Mouse (Mus musculus): ENCODE data around the gene Camk1d.
"Not testable (repeated sequence)": the region's sequence is repeated elsewhere in the genome, so short reads cannot be mapped to it uniquely, and the experiment has no call there.

Gene Camk1d

DNA sequence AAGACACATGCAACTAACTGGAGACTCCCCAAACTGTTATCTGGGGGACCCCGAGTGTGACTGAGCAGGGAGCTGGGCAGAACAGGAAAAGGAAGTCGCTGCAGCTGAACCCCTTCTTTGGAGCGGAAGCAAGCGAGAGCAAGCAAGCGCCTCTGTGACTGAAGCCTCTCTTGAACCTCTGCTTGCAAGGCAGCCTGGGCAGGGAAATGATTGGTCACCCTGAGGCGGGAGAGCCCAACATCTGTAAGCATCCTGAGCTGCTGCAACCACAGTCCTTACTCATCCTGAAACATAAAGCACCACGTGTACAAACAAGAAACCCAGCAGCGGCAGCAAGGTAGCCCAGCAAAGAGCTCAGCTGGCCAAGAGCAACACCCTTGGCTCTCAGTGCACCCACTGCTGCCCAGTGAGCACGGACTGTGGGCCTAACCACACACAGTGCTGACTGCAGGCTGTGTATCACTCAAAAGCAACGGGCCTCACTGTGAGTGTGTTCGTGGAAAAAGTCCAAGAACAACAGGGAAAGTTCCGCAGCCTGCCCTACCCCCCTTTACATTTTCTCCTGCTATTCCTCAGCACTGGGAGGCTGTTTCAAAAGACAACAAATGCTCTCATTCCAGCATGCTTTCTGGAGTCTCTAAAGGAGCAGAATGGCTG, 100.5 kb downstream of the Camk1d start:
- DNase-seq (ENCODE audit: low spot score), result peak; percentile 13

DNA sequence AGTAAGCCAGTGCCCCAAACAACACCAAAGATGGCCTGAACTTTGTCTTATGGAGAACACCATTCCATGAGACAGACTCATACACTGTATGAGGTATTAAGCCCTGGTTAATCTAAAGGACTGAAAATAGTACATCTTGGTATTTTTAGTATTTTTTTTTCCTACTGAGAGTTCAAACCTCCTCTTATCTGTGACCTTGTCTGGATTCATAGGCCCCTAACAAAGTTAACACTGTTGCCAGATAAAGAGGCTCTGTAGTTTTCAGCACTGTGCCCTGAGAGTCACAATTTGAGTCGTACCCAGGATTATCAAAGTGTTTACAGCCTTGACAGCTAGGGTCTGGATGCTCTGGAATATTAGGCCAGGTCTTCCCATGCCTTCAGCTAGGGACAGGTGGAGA, 102.7 kb downstream of the Camk1d start:
- no peak for DNase-seq (ENCODE audit: low spot score)

DNA sequence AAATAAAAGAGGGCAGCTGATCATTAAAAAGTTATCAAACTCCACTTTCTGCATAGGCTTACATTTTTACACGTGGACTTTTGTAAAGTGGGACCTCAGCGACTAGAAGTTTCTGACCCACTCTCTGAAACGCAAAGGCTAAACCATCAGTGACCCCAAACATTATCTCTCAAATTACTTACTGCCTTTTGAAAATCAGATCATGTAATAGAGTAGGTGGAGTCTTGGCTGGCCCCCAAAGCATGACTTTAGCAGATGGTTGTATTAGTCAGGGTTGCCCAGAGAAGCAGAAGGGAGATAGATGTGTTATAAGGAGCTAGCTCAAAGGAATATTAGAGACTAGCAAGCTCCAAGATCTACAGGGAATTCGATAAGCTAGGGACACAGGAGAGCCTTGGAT, 103.8 kb downstream of the Camk1d start:
- DNase-seq (ENCODE audit: low spot score), result no peak

DNA sequence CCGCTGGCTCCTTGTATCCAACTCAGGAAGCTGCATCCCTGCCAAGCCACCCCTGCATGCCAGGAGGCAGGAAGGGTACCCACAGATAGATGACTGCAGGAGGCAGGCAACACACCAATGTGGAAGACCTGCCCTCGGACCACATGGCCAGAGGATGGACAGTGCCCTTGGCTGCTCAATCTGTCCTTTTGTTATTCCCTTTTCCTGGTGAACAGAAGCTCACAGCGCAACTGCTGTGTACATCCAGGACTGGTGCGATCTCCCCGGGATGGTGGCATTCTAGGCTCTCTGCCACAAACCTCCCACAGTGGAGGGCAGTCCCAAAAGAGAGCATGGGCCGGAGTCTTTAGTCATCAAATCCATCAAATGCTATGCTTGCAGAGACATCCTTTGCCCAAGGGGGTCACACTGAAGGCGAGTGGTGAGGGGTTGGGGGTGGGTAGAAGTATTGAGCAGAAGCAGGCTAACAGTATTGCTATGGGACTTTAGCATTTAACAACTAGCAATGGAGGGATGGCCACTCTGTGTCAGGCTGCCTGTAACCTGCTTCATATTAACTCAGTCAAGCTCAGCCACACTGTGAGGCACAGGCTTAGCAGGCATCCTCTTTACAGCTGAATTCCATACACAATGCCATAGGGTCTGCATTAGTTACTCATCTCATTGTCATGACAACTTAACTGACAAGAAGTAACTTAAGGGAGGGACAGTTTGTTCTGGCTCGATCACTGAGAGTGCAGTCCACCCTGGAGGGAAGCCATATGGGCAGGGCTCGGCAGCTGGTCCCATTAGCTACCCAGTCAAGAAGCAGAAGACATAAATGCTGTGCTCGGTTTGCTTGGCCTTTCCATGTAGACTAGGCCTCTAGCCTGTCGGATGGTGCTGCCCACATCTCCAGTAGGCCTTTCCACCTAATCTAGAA, 106.1 kb downstream of the Camk1d start:
- no peak for DNase-seq (ENCODE audit: low spot score)

DNA sequence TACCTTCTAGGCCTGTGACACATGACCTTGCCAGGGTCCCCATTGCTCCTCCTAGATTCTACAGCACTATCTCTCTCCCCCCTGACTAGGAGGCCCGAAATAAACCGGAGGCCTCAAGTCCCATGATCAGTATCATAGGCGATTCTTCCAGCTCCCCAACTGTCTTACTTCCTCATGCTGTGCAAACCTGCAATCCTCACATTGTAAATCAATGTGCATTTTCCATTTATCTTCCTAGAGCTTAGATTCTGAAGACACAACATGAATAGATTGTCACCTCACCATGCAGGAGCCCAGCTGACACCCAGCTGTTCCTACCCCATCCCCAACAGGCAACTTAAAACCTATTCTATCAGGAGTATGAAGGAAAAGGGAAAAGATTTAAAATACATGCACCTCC, 108.5 kb downstream of the Camk1d start:
- no peak for DNase-seq (ENCODE audit: low spot score)

DNA sequence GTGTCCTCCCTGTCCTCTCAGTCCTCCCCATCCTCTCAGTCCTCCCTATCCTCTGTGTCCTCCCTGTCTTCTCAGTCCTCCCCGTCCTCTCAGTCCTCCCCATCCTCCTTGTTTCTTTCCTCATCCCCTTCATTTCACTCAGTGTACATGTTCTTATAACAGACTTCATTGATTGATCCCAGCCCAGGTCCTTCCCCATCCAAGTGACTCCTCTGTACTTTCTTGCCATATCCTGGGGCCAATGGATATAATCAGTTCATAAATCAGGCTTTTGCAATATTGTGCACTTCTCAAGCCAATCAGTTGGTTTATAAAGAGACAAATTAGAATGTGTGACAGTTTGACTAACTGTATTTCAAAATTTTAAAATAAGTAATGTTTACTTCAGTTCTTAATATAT, 112.3 kb downstream of the Camk1d start:
- no peak for DNase-seq (ENCODE audit: low spot score)

DNA sequence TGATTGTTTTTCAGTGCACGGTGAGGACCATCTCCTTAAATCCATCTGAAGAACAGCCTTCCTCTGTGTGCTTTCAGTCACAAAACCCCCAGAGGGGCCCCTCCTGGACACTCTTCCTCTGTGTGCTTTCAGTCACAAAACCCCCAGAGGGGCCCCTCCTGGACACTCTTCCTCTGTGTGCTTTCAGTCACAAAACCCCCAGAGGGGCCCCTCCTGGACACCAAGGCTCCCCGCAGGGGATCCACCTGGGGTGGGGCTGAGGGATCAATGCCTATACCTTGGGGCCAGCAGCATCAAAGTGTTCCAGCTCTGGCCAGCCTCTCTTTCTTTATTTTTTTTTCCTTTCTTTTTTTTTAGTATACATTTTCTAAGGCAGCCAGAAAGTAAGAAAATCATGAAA, 113.1 kb downstream of the Camk1d start:
- DNase-seq (ENCODE audit: low spot score), result not testable (repeated sequence)

DNA sequence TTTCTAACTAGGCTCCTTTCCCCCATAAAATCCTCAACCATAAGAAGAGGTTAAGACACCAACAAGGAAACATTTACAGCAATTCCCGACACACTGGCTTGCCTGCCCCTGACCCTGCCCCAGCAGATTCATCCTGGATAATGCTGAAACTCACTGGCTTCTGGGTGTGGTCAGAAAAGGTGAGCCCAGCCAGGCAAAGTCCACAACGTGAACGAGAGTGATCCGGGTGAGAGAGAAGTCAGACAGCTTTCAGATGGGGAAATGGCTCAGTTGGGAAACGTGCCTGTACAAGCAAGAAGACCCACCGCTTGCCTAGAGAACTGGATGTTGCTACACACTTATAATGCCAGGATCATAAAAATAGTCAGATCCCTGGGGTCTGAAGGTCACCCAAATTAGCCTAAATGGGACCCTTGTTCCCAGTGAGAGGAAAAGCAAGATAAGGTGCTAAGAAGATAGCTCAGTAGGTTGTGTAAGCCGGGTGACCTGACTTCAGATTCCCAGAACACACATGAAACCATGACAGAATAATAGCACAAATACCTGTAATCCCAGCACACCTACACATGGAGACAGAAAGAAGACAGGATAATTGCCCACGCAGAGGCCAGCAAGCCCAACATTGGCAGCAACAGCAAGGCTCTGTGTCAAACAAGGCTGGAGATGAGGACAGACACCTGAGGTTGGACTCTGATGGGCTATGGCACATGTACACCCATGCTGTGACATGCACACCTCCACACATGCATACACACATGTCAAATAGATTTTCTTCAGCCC, 113.9 kb downstream of the Camk1d start:
- DNase-seq (ENCODE audit: low spot score), result no peak

DNA sequence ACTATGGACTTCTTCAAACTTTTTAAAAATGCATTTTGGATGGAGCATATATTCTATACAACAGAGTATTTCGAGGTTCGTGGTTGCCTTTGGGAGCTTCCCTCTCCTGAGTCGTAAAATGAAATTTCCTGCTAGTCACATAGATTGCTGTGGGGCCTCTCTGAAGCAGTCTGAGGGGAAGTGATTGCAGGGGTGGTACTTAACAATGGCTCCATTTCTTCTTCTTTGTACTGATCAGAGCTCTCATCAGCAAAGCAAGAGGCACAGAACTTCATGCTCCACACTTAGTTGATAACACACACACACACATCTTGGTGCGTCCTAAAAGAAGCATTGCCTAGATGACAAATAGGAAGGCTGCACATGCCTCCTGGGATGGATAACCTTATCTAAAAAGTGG, 114.6 kb downstream of the Camk1d start:
- no peak for DNase-seq (ENCODE audit: low spot score)

DNA sequence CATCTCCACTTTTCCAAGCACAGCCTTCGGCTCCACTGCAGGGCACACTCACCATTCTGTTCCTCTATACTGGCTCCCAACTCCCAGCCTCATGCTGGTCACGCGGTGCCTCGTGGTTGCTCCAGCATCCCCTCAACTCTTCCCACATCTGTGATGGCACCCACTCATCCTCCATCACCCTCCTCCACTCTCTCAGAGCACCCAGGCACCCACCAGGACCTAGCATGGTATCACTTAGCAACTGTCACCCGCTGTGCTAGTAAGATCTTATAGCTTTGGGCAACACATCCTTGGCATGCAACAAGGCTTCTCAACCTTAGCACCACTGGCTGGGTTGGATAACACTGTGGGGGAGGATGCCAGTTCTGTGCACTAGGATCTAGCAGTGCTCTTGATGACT, 115.8 kb downstream of the Camk1d start:
- DNase-seq (ENCODE audit: low spot score), result no peak

DNA sequence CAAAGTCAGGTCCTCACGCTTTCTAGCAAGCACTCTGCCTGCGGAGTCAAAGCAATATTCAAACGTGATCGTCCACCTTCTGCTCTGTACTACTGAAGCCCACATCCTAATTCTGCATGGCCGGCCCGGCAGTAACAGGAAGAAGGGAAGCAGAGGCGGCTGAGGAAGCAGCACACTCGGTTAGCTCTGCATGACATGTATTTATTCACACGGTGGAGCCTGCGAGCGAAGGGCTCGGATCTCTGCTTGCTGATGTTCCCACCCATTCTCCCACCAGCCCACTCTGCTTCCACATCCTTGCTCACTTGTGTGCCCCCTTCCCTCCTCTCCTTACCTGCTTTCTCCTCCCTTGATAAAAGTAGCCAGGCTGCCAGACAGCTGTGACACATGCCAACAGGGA, 117.4 kb downstream of the Camk1d start:
- DNase-seq (ENCODE audit: low spot score), result no peak

DNA sequence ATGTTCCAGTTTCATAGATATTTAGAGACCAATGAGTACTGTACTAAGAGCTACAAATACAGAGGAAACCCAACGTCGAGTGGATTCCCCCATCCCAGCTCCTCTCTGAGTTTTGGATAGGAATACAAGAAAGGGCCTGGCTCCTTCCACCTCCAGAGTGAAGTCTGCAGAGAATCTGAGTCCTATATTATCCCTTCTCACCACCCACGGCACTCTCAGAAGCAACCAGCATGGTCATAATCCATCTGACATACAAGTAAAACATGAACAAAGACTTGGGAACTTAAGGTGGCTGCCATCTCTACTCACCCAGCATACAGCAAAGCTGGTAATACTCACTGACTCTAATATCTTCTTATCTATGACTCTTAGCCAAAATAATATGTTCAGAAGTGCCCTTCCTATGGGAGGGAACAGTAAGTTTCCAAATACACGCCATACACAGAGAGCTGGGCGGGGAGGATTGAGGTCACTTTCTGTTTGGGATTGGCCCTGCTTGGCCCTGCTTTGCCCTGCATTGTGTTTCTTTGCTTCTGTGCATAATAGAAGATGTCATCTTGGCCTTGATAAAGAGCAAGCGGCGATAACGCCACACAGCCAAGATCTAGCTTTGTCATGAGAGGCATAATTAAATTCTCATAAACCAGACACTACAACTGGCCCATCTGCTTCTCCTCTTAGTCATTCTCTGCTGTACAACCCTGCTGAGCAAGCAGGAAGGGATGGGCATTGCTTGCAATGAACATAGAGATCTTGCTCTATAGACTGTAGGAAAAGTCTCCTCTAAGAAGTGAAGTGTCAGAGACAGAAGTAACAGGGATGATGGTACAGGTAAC, 118.7 kb downstream of the Camk1d start:
- peak; percentile 19 for DNase-seq (ENCODE audit: low spot score)

DNA sequence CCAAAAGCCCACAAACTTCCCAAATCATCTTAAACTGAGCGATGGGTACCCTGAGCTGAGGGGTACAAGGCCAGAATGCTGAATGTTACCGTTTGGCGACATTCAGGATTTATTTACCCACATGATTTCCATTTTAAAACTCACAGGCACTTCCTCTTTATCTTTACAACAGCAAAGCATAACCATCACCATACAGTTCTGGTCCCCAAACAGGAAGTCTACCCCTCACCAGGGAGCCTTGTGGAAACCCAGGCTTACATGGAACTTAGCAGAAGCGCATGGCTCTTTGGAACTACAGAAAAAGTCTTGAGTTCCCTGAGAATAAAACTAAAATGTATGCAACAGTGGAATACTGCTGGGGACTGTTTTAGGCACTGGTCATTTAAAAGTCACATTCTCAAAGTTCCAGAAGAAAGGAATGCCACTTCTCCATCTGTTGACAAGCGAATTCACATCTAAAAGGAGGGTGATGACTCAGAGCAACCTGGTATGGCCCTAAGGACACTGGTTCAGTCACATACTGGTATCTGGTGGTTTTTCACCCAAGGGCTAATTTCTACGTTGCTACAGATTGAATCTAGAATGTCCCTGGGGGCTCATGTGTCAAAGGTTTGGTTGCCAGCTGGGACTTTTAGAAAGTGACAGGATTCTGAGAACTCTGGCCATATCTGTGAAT, 121.7 kb downstream of the Camk1d start:
- DNase-seq (ENCODE audit: low spot score), result no peak

DNA sequence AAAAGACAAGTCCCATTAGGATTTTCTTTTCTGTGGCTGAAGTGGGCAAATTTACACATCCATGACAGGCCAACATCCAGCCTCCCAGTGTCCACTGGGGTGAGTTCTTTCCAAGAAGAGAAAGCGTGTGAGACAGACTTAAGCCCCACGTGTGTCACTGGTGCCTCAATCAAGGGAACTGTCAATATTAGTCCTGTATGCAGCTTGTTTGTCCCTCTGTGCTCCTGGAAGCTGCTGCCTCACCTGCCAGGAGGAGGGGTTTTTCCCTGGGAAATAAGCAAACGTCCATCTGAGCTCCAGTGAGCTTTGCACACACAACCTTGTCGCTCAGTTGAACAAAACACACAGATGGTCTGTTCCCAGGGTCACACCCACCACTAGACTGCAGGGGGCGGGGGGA, 124.2 kb downstream of the Camk1d start:
- no peak for DNase-seq (ENCODE audit: low spot score)

DNA sequence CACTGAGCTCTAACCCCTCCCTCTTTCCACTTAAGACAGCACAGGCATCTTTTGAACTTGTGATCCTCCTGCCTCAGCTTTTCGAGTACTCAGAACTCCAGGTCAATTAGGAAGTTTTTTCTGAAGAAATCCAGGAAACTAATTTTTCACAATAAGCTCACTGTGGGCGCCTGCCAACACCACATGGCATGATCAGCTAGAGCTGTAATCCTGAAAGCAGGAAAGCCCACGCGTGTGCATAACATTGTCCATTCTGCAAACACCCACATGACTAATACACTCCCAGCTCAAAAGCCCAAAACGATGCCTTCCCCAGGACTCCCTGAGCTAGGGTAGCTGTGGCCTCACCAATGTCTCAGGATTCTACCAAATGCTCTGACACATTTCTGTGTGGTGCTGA, 125.2 kb downstream of the Camk1d start:
- no peak for DNase-seq (ENCODE audit: low spot score)

DNA sequence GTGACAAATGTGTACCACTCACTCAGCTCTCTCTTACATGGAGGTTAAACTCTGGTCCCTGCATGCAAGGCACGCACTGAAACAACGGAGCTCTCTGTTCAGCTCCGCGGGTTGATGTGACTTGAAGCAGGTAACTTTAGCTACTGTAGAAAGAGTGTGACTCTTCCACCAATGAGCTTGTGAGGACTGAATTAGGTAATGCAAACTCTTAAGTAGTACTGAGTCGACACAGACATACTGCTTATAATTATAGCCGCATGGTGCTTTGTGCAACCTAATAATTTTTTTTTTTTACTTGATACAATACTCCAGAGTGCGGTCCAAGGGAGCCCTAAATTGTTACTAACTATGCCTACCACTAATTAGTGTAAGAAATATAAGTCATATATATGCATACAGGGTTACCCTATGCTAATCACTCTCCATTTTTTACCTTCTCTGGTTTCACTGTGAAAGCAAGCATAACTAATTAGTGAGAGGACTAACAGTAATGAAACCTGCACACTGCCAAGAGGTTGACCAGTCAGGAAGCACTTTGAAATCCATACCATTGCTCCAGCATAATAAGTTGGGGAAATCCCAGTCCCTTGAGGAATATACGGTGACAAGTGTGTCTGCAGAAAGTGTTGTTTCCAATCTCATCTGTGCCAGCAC, 125.9 kb downstream of the Camk1d start:
- no peak for DNase-seq (ENCODE audit: low spot score)

DNA sequence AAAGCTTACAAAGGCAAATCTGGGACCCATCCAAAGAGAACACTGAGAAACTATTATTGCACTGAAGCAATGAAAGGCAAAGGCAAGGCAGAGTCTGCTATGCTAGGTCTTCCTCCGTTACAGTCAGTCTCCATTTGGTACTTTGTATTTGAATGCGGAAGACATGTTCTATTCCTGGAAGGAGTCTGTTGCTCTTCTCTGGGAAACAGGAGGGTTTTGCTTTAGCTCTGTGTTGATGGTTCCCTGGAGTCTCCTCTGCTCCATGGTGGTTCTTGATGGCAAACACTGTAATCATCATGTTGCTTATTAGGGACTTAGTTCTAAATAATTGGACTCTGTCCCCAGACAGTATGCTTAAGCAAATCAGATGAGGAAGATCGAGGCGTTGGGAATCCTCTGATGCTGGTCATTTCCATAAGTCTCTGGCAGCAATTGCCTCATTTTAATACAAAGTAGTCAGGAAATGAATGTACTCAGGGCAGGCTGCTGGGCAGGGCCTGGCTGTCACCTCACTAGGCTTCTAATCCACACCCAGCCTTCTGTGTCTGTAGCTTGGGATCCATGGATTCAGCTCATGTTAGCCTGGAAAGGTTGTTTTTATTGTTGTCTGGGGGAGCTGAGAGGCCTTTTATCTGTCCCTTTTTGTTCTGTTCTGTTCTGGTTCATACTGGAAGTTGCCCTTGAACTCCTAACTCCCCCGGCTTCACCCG, 129.8 kb downstream of the Camk1d start:
- DNase-seq (ENCODE audit: low spot score), result no peak

DNA sequence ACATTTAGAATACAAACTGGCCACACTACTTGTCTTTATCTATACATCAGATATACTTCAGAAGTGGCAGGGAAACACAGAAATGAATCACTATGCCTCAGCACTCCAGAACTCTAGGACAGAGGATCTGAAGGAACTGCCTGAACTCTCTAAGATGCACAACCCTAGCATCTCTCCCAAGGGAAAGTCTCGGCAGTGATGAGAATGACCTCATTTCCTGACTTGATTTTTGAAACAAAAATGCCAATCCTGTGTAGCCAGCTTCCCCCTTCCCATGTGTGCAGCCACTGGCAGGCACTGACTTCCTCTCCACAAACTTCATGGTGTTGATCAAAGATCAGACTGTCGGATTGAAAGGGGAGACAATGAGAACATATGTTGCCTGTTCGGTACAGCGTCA, 134.9 kb downstream of the Camk1d start:
- no peak for DNase-seq (ENCODE audit: low spot score)

DNA sequence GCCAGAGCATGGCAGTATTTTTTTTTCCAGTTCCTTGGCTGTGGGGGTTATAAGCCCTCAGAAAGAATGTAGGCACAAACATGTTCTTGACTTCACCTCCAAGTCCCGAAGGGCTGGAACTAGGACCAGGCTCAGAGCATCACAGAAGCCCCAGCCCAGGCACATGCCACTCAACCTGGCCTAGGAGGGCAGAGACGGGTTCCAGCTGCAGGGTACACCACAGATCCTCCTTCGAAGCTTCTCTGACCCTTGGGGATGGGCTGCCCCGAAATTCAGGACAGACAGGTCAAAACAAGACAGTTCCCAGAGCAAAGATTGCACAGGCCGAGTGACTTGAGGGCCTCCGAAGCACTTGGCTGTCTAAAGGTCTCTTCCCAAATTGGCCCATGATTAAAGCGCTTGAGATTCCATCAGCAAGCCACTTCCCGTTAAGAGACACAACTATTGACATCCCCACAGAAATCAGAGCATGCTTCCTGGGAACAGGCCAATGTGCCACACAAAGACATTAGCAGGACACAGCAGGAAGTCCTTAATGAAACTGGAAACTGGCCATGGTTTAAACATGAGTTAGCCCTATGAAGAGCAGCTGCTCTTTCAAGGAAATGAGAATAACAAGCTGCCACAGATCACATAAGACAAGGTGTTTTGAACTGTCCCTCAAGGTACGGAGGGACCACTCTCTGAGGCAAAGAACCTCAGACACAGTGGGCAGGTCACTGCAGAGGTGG, 136.8 kb downstream of the Camk1d start:
- no peak for DNase-seq (ENCODE audit: low spot score)
